Mouse (Mus musculus) thymus, postnatal 4 days (tissue): Measurements from ENCODE around the gene 1700016C15Rik.
A peak's percentile ranks its signal among the peaks of the same experiment; 100 is the strongest.

ENCODE experiments used
- DNase-seq: peaks from one replicate; pipeline ENCODE4 v3.0.0; 2021

1700016C15Rik gene

DNA sequence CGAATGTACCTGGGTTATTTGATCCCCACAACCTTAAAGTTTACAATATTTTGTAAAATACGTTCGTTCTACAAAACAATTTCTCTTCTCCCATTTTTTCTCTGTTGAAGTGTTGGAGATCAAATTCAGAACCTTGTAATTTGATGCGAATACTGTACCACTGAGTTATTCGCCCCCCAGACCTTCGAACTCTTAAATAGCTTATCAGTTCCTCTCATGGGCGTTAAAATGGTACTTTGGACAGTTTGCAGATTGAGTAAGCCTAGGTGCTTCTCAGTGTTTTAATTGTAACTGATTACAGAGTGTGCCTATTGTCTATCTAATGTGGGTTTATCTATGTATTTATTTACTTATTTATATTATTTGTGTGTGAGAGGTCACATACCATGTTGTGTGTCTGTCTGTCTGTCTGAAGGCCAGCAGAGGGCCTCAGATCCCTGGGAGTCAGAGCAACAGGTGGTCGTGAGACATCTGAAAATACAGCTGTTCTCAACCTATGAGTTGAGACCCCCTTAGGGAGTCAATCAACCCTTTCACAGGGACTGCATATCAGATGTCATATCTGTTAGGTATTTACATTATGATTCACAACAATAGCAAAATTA is 67.6 kb downstream of the 1700016C15Rik start:
- DNase-seq = peak; percentile 22
